Mouse (Mus musculus): ENCODE measurements around the gene Aff1.

GRCm38 (mm10) chr5:103783086-103783668 lies 91.0 kb downstream of the Aff1 start:
- TF ChIP-seq POLR2A (IDR thresholded peaks at IDR 0.05; ENCODE audit: low read depth, low read length) (no peak), CTCF (IDR thresholded peaks at IDR 0.05; ENCODE audit: borderline replicate concordance, insufficient read depth, low read length) (no peak)

All from embryonic fibroblast, embryonic 13.5 days (primary cell).